Mouse (Mus musculus) layer of hippocampus, adult 9-11 months (tissue): ENCODE results near the gene Itpr1.

Experiments used
- DNase-seq: peaks from one replicate; pipeline ENCODE4 v3.0.0; 2022

The Itpr1 gene

DNA sequence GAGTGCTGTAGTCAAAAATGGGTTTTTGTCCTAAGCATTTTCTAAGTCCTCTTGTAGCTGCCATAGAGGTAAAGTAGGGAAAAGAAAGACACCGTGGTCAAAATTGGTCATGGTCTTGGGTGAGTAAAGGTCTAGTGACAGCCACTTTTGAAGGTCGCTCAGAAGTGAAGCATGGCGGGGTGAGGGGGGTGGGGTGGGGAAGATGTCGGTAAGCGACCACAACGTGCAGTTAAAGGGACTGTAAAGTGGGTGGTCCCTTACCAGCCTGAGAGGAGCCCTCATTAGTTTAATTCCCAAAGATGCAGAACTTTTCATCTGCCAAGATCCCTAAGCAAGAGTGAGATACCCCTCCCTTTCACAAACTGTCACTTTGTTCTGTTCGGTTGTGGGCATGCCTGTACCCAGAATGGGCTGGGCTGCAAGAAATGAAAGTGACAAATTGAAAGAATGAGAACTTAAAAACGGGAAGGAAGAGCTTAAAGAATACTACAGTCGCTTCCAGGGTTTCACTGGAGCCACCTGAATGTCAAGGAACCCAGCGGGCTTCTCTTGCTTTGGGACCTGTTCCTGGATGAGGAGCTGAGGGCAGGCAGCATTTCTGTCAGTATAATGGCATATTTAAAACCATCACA lies 1.5 kb downstream of the Itpr1 start:
- no peak for DNase-seq

DNA sequence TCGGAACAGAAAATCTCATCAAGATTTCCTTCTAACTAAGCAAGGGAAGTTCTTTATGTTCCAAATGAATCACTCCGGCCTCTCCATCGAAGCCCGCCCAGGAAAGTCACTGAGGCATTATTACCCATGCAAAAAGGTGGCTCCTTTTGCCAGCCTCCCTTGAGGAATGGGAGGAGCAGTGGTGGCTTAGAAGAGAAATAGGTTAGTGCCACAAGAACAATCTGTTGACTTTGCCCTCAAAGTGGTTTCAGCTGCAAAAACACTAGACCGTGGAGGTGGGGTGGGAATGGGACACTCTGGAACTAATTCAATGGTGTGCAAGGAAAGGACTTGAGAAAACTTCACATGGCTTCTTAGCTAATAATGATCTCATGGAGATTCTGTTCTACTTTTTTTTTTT lies 3.2 kb downstream of the Itpr1 start:
- no peak for DNase-seq

DNA sequence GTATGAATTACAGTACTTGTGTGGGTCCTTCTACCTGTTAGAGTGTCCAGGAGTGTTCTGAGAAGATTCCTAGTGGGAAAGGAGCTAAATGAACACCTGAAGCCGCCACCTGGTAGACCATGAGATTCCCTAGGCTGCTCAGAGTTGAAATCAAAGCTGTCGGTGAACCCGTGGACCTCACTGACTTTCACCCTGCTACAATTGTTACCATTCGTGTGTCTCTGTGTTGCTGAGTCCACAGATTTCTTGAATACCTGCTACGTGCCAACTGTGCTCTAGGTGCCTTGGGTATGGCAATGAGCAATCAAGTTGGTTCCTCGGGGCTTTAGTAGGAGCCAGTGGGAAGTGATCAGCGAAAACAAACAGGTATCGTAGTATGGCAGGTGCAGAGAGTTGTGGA lies 3.9 kb downstream of the Itpr1 start:
- no peak for DNase-seq

DNA sequence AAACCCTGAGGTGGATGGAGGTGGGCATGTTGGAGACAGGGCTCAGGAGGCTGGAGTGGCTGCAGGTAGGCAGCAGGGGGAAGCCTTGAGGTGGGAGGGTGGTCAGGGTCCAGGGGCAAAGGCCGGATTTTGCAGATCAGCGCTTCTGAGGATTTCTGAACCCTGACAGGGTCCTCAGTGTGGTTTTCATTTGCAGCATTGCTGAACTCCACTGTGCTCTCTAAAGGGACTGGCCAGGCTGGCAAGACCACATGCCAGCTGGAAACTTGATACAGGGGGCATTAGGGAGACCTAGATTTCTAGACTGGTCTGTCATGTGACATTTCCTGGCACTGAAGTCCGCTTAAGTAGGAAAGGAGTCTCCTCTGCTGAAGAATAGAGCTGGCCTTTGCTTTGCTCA lies 5.1 kb downstream of the Itpr1 start:
- no peak for DNase-seq

DNA sequence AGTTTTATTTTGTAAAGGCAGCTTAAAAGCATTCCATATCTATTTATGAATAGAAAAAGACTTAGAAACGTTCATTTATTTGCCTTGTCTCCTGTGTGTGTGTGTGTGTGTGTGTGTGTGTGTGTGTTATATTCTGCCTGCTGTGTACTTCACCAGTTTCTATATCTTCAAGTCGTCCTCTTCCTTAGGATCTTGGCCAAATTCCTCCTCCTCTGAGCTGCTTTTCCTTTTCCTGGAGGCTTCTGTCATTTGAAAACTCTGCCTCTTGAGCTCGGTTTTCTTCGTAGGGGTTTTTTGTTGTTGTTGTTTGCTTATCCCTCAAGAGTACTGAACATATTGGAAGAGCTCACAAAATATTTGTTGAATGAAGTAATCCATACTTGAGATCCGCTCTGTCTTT lies 9.5 kb downstream of the Itpr1 start:
- no peak for DNase-seq

DNA sequence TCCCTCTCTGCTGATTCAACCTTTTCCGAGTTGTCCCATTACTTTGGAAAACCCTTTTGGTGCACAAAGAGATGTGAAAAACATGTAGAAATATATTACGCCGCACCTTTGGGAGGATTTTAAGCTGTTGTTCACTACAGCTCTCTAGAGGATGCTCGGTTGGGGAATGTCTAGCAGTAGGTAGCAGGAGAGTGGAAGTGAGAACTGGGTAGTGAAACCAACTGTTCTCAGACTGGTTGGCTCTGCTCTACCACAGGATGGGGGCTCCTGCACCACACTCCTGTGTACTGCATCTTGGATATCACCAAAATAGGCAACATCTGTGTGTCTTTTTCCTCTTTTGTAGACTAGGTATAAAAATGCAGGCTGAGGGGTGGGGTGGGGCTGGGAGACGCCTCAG lies 10.0 kb downstream of the Itpr1 start:
- no peak for DNase-seq

DNA sequence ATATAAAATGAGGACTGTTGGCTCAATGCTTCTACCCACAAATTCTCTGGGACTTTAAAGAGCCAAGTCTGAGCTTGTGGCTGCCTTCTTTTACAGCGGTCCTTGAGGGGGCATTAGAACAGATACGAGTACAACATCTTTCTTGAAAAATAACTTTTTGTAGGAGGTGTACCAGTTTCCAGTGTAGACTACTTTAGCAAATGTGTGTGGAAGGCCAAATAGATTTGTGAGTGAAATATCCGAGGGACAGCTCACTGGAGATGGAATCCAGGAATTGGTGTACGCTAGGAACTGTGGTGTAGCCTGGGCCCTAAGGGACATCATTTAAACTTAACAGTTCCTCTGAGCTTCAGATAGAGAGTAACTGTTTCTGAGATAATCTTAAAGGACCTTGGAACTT lies 11.5 kb downstream of the Itpr1 start:
- DNase-seq: no peak

DNA sequence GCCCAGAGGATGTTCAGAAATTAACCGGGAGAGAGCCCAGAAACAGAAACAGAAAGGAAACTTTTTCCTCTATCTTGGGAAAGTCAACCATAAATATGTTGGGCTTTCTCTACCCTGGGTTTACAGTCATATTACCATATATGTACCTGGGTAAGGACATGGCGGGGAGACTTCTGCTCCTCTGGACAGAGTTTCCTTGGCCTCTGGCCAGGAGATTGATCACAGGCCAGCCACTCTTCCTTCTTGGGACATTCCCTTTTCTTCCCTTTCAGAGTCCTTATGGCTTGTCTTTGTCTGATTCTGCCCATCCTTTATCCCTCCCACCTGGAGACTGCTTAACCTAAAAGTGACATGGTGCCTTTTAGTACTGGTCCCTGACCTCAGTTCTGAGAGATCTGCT lies 12.1 kb downstream of the Itpr1 start:
- no peak for DNase-seq

DNA sequence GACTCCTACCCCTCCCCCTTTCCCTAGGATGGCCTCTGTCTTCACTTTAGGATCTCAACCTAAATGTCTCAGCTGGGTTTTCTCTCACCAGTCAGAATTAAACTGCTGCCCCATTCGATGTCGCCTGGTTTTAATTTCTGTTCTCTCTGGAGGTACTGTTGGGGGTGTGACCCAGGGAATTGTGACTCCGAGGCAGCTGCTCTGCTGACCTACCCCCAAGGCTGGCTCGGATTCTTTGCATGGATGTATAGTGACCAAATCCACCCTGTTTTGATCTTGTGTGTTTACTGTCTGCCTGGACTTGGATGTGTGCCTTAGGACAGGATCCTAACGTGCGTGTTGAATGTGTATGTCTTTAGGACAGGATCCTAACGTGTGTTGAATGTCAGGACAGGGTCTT lies 13.3 kb downstream of the Itpr1 start:
- DNase-seq: no peak

DNA sequence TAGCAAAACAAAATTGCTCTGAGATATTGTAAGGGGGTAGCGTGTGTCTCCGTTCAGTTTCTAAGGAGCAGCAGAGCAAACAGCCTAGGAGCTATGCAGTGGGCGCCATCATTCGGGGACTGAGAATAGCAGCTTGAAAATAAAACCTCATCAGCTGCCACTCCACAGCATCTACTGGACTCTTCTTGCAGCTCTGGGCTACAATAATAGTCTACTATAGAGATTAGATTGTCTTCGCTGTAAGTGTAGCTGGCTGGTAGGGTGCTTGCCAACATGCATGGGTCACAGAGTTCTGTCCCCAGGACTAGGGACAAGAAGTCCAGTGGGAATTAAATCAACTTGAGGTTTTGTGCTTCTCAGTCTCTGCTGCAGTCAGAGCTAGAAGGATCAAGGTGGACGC lies 14.6 kb downstream of the Itpr1 start:
- no peak for DNase-seq

DNA sequence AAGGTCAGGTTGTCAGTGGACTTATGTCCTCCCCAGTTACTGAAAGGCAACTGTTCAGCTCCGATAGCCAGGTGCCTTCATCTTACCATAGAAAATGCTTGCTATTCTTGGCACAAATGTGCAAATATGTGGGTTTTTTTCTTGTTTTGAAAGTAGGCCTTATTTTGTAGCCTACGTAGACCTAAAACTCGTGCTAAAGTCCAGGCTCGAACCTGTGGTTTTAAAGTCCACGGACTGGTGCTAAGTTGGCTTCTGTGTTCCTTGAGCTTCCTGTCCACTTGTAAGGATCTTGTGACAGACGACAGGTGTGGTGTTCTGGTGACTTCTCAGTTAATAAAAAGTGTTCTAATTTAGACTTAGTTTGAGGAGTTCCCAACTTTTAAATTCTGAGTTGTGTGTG lies 15.2 kb downstream of the Itpr1 start:
- no peak for DNase-seq

DNA sequence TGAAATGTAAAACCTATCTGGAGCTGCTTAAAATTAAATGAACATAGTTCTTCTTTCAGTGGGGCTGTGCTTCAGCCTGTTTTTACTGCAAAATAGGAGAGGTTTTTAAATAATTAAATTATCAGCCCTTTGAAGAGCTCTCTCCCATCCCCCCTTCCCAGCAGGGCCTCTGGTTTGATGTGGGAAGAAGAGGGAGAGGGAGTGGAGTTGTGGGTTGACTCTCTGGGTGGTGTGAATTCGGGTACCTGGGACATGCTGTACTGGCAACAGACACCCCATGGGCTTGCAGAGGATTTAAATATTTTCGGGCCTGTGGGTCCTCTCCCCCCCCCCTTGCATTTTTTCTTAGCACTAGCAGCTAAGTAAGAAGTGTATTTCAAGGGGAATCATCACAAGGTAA lies 15.7 kb downstream of the Itpr1 start:
- no peak for DNase-seq

DNA sequence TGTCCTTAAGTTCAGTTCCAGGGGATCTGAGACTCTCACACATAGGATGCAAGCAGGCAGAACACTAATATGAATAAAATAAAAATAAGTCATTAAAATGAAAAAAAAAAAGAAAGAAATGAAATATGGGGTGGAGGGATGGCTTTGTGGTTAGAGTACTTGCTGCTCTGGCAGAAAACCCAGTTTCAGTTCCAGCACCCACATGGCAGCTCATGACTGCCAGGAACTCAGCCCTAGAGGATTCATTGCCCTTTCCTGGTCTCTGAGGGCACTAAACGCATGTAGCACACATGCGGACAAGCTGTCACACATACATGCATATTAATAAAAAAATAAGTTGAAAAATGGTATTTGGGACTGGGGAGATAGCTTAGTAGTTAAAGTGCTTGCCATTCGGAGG lies 17.7 kb downstream of the Itpr1 start:
- DNase-seq: no peak

DNA sequence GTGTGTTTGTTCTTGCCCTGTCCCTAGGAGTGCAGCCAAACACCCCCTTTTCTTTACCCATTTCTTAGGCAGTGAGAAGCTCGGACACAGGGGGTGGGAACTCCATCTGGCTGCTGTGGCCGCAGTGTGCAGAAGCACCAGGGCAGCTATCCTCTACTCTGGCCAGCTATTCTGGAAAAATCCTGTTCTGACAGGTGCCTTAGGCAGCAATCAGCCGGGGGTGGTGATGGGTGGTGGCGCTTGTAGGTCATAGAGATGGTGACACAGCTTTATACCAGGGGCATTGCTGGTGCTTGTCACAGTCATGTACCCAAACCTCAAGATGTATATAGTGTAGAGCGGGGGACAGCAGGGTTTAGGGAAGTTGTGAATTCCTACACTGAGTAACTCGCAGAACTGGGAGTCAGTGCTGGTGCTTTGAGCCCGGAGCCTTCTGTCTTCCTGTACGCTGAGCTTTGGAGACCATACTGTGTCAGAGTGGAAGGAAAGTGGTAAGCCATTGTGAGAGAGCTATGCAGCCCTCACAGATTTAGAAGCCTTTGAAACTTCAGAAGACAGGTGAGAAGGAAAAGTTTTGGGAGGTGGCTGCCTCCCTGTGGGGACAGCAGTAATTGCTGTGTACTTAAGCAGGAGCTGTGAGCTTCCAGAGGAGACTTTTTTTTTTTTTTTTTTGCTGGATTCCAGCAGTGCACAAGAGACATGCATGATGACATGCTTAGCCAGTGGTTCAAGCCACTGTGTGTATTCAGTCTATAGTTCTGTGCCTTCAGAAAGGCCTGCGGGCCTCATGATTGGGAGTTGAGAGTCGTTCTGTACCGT lies 19.2 kb downstream of the Itpr1 start:
- no peak for DNase-seq

DNA sequence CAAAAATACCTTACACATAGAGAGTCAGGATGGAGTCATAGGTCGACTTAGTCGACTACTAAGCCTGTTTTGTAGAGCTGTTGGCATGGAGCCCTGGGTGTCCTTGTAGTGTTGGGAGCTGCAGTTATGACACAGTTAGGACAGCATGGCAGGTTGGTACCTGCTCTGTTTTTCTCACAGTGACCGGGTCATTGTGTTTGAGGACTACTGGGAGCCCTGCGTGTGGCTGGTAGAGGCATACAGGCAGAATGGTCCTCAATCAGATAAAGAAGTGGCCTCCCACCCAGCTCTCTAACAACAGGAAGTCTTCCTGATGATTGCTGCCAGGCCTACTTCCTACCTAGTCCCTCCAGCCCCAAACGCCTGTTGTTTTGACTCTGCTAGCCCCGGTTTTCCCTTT lies 20.2 kb downstream of the Itpr1 start:
- DNase-seq: no peak

DNA sequence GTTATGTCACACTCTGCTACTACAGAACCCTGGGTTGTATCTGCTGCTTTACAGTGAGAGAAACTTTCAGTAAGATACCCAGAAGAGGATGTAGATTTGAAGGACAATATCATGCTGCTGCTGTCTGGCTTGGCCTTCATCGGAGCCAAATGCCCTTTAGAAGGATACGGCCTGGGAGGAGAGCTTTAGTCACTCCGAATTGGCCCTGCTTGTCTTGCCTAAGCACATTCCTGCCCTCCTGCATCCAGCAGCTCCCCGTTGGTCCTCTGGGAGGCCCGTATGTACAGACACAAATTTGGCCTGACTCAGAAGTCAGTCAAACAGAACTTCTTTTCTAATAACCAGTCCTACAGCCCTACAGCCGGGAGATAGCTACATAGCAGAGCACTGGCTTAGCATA lies 21.6 kb downstream of the Itpr1 start:
- DNase-seq: no peak

DNA sequence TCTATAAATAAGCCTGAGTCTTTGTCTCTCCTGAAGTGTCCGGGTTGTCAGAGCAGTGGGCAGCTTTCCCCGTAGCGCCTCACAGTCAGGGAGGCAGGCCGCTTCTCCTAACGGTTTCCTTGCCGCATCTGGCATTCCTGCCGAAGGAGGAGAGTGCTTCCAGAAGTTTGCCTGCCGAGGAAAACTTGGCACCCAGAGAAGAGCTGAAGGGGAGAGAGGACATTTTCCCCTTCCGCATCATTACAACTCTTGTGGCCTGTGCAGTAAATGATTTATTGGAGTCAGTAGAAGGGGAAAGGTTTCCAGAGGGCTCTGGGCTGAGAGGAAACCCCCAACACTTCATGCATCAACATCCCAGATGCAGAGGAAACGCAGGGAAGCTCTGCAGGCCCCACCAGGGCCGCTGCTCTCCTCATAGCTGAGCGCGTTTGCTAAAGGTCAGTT lies 22.8 kb downstream of the Itpr1 start:
- no peak for DNase-seq

DNA sequence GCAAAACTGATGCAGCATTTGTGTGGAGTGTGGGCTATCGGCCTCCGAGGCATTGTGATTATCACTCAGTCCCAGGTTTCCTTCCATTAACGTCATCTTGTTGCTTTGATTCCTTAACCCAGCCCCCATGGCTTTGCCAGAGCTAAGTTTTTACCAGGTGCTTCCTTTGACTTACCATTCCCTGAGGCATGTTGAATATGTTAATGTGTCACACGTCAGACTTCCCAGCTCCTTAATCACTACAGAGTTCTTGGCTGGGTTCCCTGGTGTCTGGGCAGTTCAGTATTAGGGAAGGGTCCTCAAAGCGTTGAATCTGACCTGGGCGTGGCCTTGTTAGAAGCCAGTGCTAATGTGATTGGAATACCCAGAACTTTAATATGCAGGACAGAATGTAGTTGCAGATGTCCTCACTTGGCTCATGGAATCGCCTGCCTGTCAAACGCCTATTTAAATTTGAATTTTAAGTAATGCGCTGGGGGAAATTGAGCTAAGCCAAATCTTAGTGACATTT lies 23.6 kb downstream of the Itpr1 start:
- no peak for DNase-seq

DNA sequence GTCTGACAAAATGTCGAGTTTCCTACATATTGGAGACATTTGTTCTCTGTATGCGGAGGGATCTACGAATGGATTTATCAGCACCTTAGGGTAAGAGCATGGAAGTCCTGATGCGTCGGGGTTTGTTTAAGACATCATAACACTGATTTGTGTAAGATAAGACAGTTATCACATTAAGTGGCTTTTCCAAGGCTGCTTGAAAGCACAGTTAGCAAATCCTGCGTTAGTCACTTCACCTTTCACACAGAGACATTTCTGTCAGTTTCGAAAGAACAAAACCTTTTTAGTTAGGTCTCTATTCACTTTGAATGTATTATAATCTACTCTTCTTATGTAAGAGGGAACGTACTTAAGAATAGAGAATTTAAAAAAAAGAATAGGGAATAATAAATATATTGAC lies 24.1 kb downstream of the Itpr1 start:
- DNase-seq: no peak

DNA sequence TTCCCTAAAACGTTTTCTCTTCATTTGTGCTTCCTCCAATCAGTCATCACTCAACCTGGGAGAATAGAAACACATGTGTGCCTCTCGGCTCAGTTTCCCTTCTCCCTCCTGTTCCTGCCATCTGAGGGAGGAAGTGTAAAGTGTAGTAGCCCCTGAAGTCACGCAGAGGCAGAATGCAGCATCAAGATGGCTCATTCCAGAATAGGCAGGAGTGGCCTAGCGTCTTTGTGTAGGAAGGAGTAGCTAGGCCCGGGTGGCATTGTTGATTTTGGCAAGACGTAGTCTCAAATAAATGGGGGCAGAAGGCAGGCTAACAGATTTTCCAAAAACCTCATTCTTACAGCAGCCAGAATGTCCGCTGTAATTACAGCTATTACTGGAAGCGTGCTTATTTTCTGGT lies 24.7 kb downstream of the Itpr1 start:
- DNase-seq: peak; percentile 53

DNA sequence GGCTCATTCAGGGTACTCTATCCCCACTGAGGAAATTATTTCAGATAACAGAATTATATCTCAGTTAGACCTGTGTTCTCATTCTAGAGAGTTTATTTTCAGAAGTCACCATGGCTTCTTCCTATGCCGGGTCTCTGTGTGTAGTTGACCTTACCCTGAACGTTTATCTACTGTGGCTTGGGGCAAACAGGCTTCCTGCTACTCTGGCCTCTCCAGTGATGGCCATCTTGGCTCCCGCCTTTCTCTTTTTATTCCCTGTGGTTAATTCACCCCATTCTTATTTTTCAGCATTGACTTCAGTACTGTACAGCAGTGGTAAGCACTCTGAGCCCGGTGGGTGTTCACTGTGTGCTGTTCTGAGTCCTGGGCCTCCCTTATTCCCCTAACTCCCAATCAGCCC lies 25.1 kb downstream of the Itpr1 start:
- no peak for DNase-seq

DNA sequence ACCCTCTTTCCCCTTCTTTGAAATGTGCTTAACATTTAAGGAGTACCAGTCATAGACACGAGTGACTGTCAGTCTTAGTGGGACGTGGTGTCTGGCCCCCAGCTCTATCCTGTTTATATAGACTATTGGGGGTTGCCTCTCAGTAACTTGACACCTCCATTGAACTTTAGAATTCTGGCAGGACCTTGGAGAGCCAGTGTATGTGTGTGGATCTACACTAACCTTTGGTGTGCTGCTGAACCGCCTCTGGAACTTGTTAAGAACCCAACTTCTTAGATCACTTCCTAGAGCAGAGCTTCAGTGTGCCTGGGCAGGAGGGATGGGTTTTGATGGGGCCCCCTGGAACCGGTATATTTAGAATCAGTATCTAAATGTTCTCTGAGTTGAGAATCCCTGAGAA lies 26.2 kb downstream of the Itpr1 start:
- DNase-seq: no peak

DNA sequence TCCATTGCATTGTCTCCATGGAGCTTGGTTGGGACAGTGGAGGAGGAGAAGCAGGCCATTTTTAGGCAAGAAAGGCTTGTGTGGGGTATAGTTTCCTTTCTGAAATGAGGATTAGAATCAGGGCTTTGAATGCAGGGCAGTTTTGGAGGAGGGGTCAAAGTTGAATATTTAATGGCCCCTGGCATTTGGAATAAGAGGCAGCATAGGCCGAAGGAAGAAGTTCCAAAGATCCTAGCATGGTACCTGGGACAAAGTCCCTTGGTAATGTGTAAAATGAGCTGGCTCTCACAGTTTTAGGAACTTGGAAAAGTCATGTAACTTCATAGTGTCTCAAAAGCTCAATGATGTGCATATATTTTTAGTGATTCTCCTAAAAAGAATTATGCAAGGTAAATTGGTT lies 27.1 kb downstream of the Itpr1 start:
- no peak for DNase-seq

DNA sequence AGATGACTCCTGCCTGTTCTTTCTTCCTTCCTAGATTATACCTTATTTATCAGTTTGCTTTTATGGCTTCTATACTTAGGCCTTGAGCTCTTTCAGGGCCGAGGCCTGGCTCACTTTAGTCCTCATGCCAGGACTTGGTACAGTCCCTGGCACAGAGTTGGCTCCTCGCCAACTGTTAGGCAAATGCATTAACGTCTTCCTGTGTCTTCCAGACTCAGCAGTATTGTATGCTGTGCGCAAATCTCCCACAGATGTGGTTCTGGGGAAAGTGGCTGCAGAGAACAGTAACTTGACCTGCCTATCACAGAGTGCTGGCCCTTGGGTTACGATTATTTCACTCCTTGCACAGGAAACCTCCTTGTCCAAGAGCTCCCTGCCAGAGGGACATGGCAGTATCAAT lies 27.9 kb downstream of the Itpr1 start:
- no peak for DNase-seq

DNA sequence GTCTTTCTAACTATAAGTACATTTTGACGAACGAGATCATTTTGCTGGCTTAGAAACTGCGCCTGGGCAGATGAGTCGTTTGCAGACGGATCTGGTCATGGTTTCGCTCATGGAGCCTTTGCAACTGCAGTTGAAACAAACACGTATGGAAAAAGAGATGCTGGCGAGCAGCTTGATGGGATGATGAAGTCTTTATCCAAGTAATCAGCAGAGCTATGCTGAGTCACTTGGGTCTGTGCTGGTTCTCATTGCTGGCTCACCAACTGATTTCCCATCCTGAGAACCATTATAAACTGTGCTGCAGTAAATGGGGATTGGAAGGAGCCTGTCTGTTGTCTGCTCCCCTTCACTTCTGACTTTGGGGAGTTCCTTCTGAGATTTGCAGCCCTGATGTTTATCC lies 31.7 kb downstream of the Itpr1 start:
- no peak for DNase-seq
